Mouse (Mus musculus) C2C12 (cell line): ENCODE results near the gene Zfp575.

Experiments
- CEBPB ChIP-seq: IDR thresholded peaks from one replicate; pipeline ENCODE4 v1.6.1; 2011; ENCODE audit warnings: low read depth, mild to moderate bottlenecking, control low read depth, moderate library complexity
- CTCF ChIP-seq: IDR thresholded peaks from one replicate; pipeline ENCODE4 v1.5.1; 2011; ENCODE audit not compliant: control insufficient read depth, insufficient read depth, insufficient read length
- MAX ChIP-seq: IDR thresholded peaks from one replicate; pipeline ENCODE4 v1.6.1; 2011; ENCODE audit warnings: mild to moderate bottlenecking, control low read depth
- MYOD1 ChIP-seq: IDR thresholded peaks from one replicate; pipeline ENCODE4 v1.6.1; 2011; ENCODE audit warnings: low read depth; ENCODE audit not compliant: control insufficient read depth, insufficient read length
- MYOG ChIP-seq: IDR thresholded peaks from one replicate; pipeline ENCODE4 v1.6.1; 2011; ENCODE audit not compliant: control insufficient read depth, insufficient read length; ENCODE audit errors: extremely low read depth
- USF1 ChIP-seq: IDR thresholded peaks from one replicate; pipeline ENCODE4 v1.6.1; 2011; ENCODE audit warnings: low read depth, mild to moderate bottlenecking, control low read depth, moderate library complexity

DNA sequence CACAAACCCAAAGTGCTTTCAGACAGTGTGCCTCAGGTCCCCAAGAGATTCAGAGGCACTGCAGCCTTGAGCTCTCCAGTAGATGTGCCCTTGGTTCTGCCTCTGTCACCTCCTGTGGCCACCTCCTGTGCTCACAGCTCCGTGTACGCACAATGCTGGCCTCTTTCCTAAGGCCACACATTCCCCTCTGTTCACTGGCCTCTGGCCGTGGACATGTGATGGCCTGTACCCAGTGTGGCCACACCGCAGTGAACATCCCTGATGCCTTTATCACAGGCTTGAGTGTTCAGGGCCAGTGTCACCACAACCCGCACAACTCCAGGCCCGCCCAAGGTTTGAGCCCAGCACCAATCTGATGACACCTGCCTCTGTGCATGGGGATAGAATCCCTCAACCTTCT lies 2.6 kb downstream of the Zfp575 start:
- TF ChIP-seq CTCF (no peak), USF1 (no peak), MYOG (no peak), MAX (no peak), CEBPB (no peak), MYOD1 (no peak)
